In the genomic region with DNA sequence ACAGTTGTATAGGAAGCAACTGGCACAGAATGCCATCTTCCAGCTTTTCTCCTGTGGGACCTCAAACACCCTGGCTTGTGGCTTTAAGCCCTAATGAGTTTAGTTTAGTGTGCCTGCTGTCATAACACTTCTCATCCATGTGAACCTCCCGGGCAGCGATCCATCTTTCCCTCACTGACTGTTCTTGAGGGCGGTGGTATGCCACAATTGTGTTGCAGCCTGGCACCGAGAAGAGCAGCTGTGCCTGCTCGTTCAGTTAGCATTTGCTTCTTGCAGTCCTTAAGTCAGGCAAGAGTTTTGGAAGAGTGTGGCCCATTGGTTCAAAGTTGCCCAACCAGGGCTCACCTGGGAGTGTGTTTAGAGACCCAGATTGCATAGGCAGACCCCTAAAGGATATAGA, we compare ENCODE assay signal across 20 mouse cellular contexts. TPM values are rescaled to one million over a fixed set of nuclear protein-coding genes. Genes with fewer than 3 reads are reported as not detected.
DNase-seq lines count a peak whose midpoint lies in the region; TF ChIP-seq lines count a peak whose summit lies in the region.
"Had no signal": no experiment of that assay in that cellular context is flagged by ENCODE, and none has a peak within 500 bp of the region (broad histone marks: within the 10 kb centered on the region; RNA-seq: fewer than 3 reads in every experiment).

No protein-coding gene starts in this region.

- H3K9me3 ChIP-seq in MEL (replicated peaks; ENCODE audit: insufficient read depth, low read length): no peaks in the 10 kb centered on the region
- H3K9me3 ChIP-seq: embryonic facial prominence, embryonic 12.5 days; forebrain, embryonic 12.5 days; heart, embryonic 13.5 days; hindbrain, embryonic 12.5 days had no signal

- TF ChIP-seq CTCF in MEL (IDR thresholded peaks at IDR 0.05 in 2 of 3, conservative IDR thresholded peaks at IDR 0.05 in 1 of 3; ENCODE audit: control insufficient read depth in 1 of 3, insufficient read depth in 1 of 3, low read depth in 2 of 3, low read length in 3 of 3, poor library complexity in 1 of 3, severe bottlenecking in 1 of 3): no peak

- no peak overlapping the region for H3K9ac ChIP-seq in MEL (ENCODE audit: control insufficient read depth, low read depth, low read length, poor library complexity, severe bottlenecking)
- H3K9ac ChIP-seq: embryonic facial prominence, embryonic 12.5 days; forebrain, embryonic 12.5 days; heart, embryonic 13.5 days; hindbrain, embryonic 12.5 days had no signal

- H3K4me3 ChIP-seq in MEL (ENCODE audit: control insufficient read depth in 1 of 2, insufficient read depth in 1 of 2, low read depth in 2 of 2, low read length in 2 of 2): no peak overlapping the region
- H3K4me3 ChIP-seq: embryonic facial prominence, embryonic 12.5 days; forebrain, embryonic 12.5 days; heart, embryonic 13.5 days; hindbrain, embryonic 12.5 days; left cerebral cortex, adult 2 months had no signal

- H3K36me3 ChIP-seq in MEL (ENCODE audit: control insufficient read depth in 1 of 2, insufficient read depth in 2 of 2, low read length in 2 of 2): peaks cover 0 to 4% of the 10 kb centered on the region in 2 experiments; a peak in 2 of 4 replicates

- no peak for TF ChIP-seq RAD21 in MEL (IDR thresholded peaks at IDR 0.05; ENCODE audit: low read depth, low read length)

- H3K27me3 ChIP-seq in MEL (ENCODE audit: control insufficient read depth in 1 of 2, insufficient read depth in 2 of 2, low read length in 2 of 2): no peaks in the 10 kb centered on the region
- H3K27me3 ChIP-seq: embryonic facial prominence, embryonic 12.5 days; forebrain, embryonic 12.5 days; heart, embryonic 13.5 days; hindbrain, embryonic 12.5 days had no signal

- no peak for TF ChIP-seq POLR2A in MEL (IDR thresholded peaks at IDR 0.05; ENCODE audit: control insufficient read depth in 1 of 2, insufficient read depth in 1 of 2, low read depth in 1 of 2, low read length in 2 of 2, poor library complexity in 1 of 2)

- H3K27ac ChIP-seq in MEL (ENCODE audit: control insufficient read depth, low read depth, low read length): no peak overlapping the region
- H3K27ac ChIP-seq: embryonic facial prominence, embryonic 12.5 days; forebrain, embryonic 12.5 days; heart, embryonic 13.5 days; hindbrain, embryonic 12.5 days; left cerebral cortex, adult 2 months had no signal

- TF ChIP-seq EP300 in MEL (IDR thresholded peaks at IDR 0.05; ENCODE audit: low read depth in 1 of 2, low read length in 2 of 2): no peak

- DNase-seq in cerebellum, postnatal 25 days: peak; percentile 7 to 42
- no peak for DNase-seq in cerebellum, adult 18-20 months
- no peak for DNase-seq in MEL (ENCODE audit: low read depth, low spot score)
- peak; percentile 69 to 88 for DNase-seq in layer of hippocampus, adult 18-20 months (ENCODE audit: low spot score in 2 of 2)
- peak; percentile 65 to 71 for DNase-seq in layer of hippocampus, postnatal 36 days
- DNase-seq in adrenal gland, adult 2 months: no peak
- DNase-seq in heart, adult 8-10 months (ENCODE audit: low spot score): no peak
- DNase-seq: adrenal gland, postnatal 14 days; B cell, adult 2 months; heart, adult 11 months; heart, postnatal 14 days; kidney, postnatal 25 days; right cerebral cortex, postnatal 4 days; thymus, postnatal 14 days had no signal

- H3K79me2 ChIP-seq in MEL (ENCODE audit: control insufficient read depth, insufficient read depth, low read length, poor library complexity): peaks cover 9% of the 10 kb centered on the region

- peaks cover 0 to 5% of the 10 kb centered on the region in 2 experiments; a peak in 3 of 4 replicates for H3K4me1 ChIP-seq in MEL (ENCODE audit: control insufficient read depth in 1 of 2, insufficient read depth in 2 of 2, low read length in 2 of 2)

TF ChIP-seq in MEL, 35 proteins besides CTCF, POLR2A, EP300 and RAD21:
- TF ChIP-seq POLR2AphosphoS2 (IDR thresholded peaks at IDR 0.05; ENCODE audit: low read length): 0 out of 2 replicates have a peak, but pooled peaks have one; percentile 28
- no peak for TF ChIP-seq GABPA (IDR thresholded peaks at IDR 0.05; ENCODE audit: low read depth, low read length)
- no peak for TF ChIP-seq ZC3H11A (IDR thresholded peaks at IDR 0.05; ENCODE audit: low read depth, low read length)

RNA-seq across cellular contexts. Expression of a gene that starts 5.0 kb away (rescaled TPM):
- total RNA-seq in MEL (2012; rRNA removed): 16.8 and 19.5 TPM in 2 replicates
- polyA plus RNA-seq in MEL (2012; ENCODE audit: insufficient read depth in 1 of 2, insufficient read length in 2 of 2, low read depth in 1 of 2, low replicate concordance in 2 of 2, missing spikeins in 1 of 2): 10 to 100 TPM in 1 of 2 experiments, not detected in 1; 16.8 TPM
- 10 to 100 TPM; 34.7 to 36.2 TPM for total RNA-seq in layer of hippocampus, adult 18-20 months (2021)
- 10 to 100 TPM; 29.7 to 32.4 TPM for total RNA-seq in layer of hippocampus, postnatal 36 days (2021)
- 10 to 100 TPM; 12.1 to 18.9 TPM for total RNA-seq in adrenal gland, adult 2 months (2021)
- 12.8 and 14.7 TPM in 2 replicates for polyA plus RNA-seq in adrenal gland, adult 2 months (2012; rRNA removed)
- 10 to 100 TPM in 1 of 4 experiments, 1 to 10 TPM in 3; 7.2 to 13.2 (median 7.9) TPM for total RNA-seq in heart, adult 8-10 months (2022)

RNA-seq across cellular contexts. Expression of a gene that starts 51.4 kb away (rescaled TPM):
- not detected in 2 replicates for total RNA-seq in MEL (2012; rRNA removed)
- not detected for polyA plus RNA-seq in MEL (2012; ENCODE audit: insufficient read depth in 1 of 2, insufficient read length in 2 of 2, low read depth in 1 of 2, low replicate concordance in 2 of 2, missing spikeins in 1 of 2)
- 100 to 1,000 TPM; 492 to 504 TPM for total RNA-seq in layer of hippocampus, adult 18-20 months (2021)
- total RNA-seq in layer of hippocampus, postnatal 36 days (2021): 100 to 1,000 TPM; 452 to 470 TPM
- total RNA-seq in adrenal gland, adult 2 months (2021): 1 to 10 TPM; 2.2 to 4.9 TPM
- 1.9 and 2.2 TPM in 2 replicates for polyA plus RNA-seq in adrenal gland, adult 2 months (2012; rRNA removed)
- under 1 TPM; 0.09 to 0.24 (median 0.16) TPM for total RNA-seq in heart, adult 8-10 months (2022)
- total RNA-seq: megakaryocyte-erythroid progenitor cell, adult 5-6 weeks had no signal

Comparison
In these comparisons a context has a peak if more than half of its experiments do, and no peak if none do; other contexts are left out.
1. DNase-seq: peak in cerebellum, postnatal 25 days (2 of 2), layer of hippocampus, adult 18-20 months (2 of 2) and layer of hippocampus, postnatal 36 days (2 of 2); none in cerebellum, adult 18-20 months (0 of 2), MEL (single experiment), adrenal gland, adult 2 months (single experiment) and heart, adult 8-10 months (single experiment).
2. RNA of a gene that starts 51.4 kb away (total RNA-seq): 492 to 504 TPM in layer of hippocampus, adult 18-20 months and 452 to 470 TPM in layer of hippocampus, postnatal 36 days; 2.2 to 4.9 TPM in adrenal gland, adult 2 months, 0.09 to 0.24 TPM in heart, adult 8-10 months and not detected in MEL; every median in the first group is over 10 times any median in the second.